Mouse (Mus musculus) right cerebral cortex, postnatal 36 days (tissue): ENCODE data around the gene Olfr571.

Experiments used
- DNase-seq, 2 experiments: peaks; one replicate each; pipeline ENCODE4 v3.0.0; 2022; ENCODE audit warnings: low spot score in 2 of 2, mixed read lengths in 1 of 2

Gene Olfr571

GRCm38 (mm10) chr7:102917032-102917875 is at the start of gene Olfr571:
Gene Olfr571 (minus strand): TSS chr7:102917536.
- no peak for DNase-seq

DNA sequence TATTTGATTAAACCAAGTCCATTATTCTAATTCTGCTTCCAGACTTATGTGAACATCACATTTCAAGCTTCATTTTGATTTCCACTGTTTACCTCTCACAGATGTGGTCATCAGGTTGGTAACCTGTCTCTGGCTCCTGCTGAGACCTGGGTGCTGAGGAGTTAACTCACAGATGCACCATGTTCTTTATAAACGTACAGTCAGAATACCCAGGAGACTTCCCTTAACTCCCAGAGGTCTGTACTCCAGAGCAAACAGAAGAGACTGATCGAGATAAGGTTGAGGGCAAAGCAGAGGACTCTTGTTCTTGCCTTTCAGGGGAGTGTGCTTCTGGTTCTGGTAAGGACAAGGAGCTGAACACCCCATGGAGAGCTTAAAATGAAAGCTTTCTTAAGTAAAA is 45.0 kb upstream of the Olfr571 start, which contains the start of gene Olfr576:
Gene Olfr576 (plus strand): TSS at position 301 of the 400 bp plus-strand sequence.
- DNase-seq, result no peak

GRCm38 (mm10) chr7:102958593-102958992 is 41.3 kb upstream of the Olfr571 start, which contains the start of gene Olfr575:
Gene Olfr575 (minus strand): TSS chr7:102958775.
- no peak for DNase-seq

DNA sequence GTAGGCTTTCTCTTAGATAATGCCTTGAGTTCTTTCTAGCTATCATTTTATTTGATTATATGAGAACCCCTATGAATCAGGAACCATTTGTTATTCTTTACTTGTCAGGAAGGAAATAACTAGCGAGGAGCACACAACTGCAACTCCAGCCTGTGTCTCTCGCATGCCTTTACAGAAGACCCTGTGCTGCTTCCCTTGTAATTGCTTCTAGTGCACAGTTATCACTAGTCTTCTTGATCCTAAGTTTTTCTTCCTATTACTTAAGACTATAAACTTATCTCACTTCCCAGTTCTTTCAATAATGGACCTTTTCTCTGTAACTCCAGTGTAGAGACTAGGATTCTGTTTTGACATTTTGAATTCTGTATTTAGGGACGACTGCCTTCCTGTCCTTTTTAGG is 40.8 kb upstream of the Olfr571 start:
- no peak for DNase-seq

DNA sequence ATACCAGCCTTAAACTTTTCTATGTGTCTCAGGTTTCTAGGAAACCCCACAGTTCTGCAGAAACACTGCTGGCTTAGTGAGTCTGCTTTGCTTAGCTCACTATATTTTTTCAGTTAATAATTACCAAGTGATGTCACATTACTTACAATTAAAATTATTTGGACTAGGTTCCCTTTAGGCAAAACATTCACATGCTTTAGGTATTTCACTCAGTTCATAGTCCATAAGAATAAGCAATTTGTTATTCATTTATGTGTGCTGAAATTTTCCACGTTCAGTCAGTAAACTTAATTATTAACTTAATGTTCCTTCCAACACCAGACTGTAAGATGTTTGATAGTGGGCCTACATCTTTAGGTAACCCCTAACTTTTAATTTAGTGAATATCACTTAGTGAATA is 33.4 kb upstream of the Olfr571 start:
- no peak for DNase-seq

GRCm38 (mm10) chr7:102948167-102948566 is 30.8 kb upstream of the Olfr571 start, which contains the start of gene Olfr574:
Gene Olfr574 (plus strand): TSS chr7:102948467.
- no peak for DNase-seq

DNA sequence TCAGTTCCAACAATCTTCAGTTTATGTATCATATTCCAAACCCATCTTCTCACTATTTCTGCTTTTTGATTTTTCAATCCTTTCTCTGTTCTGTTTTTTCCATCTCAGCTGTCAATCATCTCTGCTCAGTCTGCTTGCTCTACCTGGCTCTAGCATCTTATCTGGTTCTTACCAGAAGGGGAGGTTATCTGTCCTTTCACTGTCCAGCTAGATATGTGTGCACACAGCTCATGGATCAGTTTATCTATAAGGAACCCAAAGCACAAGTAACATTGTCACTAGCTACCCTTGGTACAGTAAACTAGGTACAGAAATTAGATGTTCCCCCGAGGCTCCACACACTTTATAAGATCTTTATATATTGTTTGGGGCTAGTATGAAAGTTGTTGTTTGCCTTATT is 26.1 kb upstream of the Olfr571 start:
- DNase-seq, result no peak

GRCm38 (mm10) chr7:102942475-102942874 is 25.1 kb upstream of the Olfr571 start, which contains the start of gene Olfr573-ps1:
Gene Olfr573-ps1 (minus strand): TSS chr7:102942575.
- DNase-seq, result no peak

- no peak for DNase-seq
These were observed 9.8 kb upstream of the Olfr571 start for GRCm38 (mm10) chr7:102927105-102927504.

DNA sequence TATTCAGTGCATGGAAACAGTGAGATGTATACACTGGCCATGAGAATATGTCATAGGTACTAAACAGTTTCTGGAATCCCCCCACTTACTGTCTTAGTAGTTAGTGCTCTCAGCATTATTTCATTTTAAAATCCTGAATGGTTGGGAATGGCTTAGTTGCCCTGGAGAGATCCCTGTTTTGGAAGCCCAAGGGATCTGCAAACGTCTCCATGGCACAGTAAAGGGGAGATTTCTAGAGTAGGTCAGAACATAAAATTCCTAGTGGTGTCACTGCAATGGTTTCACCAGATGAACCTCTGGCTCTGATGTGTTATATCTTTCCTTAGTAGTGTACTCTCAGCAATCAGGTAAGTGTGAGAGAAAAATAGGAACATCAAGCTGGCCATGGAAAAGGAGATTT is 6.8 kb upstream of the Olfr571 start, which contains the start of gene Olfr572:
Gene Olfr572 (plus strand): TSS at position 301 of the 400 bp plus-strand sequence.
- no peak for DNase-seq

- DNase-seq, result no peak
These were observed 2.3 kb upstream of the Olfr571 start for GRCm38 (mm10) chr7:102919632-102920031.

DNA sequence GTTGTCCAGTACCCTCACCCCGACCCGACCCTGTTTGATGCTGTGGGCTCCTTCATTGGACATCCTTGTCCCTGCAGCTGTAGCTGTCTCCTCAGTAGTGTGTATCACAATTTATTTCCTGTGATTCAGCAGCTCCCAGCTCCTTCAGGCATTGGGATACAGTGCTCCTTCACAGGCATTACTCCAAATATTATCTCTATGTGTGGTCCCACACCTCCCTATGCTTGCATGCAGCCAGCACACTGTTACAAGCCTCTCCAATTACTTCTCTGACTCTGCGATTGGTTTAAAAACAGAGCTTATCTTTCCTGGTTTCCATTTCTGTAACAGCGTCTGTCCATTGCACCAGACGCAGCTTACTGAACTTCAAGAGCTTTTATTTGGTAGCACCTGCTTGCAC is 931 bp downstream of the Olfr571 start:
- no peak for DNase-seq

GRCm38 (mm10) chr7:102915261-102915660 is 2.1 kb downstream of the Olfr571 start:
- no peak for DNase-seq

- DNase-seq, result no peak
These were observed 26.6 kb downstream of the Olfr571 start, which contains the start of gene Olfr569 for GRCm38 (mm10) chr7:102890782-102891181. Gene Olfr569 (minus strand): TSS chr7:102890882.

DNA sequence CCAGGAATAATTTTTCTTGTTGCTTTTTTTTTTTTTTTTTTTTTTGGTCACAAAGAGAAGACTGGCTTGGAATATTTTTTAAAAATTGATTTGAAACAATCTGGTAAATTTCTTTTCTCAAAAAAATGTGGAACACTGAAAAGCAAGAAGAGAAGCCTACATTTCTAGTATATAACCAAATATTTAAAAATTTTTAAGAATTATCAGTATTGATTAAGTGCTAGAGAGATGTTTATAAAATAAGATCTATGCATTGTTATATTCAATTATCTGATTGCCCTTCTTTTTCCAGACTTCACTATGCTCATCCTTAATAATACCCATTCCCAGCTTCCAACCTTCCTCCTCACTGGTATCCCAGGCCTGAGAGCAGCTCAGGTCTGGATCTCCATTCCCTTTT is 40.5 kb downstream of the Olfr571 start, which contains the start of gene Olfr568:
Gene Olfr568 (plus strand): TSS at position 301 of the 400 bp plus-strand sequence.
- no peak for DNase-seq

GRCm38 (mm10) chr7:102858665-102859064 is 58.7 kb downstream of the Olfr571 start, which contains the start of gene Olfr566:
Gene Olfr566 (minus strand): TSS chr7:102858765.
- no peak for DNase-seq

- no peak for DNase-seq
These were observed 61.5 kb downstream of the Olfr571 start for GRCm38 (mm10) chr7:102855807-102856206.
